Mouse (Mus musculus) kidney, adult 18-20 months (tissue): ENCODE data around the gene Wbp2.
"Not testable (repeated sequence)": the region's sequence is repeated elsewhere in the genome, so short reads cannot be mapped to it uniquely, and the experiment has no call there.

Experiments
- DNase-seq: peaks from one replicate; pipeline ENCODE4 v3.0.0; 2021

Wbp2 gene

GRCm38 (mm10) chr11:116109441-116110081 lies 22.8 kb upstream of the Wbp2 start:
- DNase-seq = peak; percentile 66

DNA sequence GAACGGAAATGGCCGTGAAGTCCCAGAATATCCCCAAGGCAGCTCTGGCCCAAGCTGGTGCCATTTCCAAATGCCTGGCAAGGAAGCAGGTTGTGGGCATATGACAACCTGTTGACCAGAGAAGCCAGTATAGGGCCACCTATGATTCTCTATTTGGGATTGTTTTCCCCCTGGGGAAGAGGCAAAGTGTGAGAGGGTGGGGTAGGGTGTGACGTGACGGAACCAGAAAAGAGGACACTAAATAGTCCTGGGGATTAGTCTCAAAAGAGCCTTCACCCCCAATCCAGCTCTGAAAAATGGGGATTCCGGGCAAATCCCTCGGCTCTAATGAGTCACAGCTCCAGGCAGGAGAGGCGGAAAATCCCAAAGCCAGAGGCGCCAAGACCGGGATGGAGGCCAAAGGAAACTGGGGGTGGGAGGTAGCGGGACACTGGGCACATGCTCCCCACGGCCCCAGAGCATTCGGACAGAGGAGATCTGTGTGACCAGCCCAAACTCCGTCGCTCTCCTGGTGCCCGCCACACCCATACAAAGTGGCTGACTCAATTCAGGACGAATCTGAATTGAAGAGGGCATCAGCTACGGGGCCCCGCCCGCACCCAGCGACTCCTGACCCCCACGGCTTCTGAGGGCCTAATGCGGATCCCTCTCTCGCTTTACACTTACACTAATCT lies 21.8 kb upstream of the Wbp2 start:
- peak; percentile 74 for DNase-seq

DNA sequence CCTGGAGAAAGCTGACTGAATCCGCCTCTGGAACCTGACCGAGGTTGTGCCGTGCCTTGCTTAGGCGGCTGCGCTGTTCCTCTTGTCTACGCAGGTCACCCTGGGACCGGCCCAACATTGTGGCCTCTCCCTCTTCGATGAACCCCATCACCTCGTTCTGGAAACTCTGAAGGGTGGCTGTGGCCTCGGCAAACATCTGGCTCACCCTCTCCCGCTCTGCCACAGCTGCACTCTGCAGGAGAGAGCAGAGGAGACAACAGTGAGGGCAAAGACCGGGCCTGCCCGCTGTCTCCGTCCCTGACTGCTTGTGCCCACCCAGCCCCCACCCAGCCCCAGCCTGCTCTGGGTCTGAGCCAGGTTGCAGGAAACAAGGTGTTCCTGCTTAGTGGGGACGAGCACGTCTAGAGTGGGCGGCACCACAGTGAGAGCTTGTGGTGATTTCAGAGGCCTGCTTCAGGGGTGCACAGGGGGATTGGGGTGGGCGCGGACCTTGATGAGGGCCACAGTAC lies 21.0 kb upstream of the Wbp2 start:
- peak; percentile 61 for DNase-seq

DNA sequence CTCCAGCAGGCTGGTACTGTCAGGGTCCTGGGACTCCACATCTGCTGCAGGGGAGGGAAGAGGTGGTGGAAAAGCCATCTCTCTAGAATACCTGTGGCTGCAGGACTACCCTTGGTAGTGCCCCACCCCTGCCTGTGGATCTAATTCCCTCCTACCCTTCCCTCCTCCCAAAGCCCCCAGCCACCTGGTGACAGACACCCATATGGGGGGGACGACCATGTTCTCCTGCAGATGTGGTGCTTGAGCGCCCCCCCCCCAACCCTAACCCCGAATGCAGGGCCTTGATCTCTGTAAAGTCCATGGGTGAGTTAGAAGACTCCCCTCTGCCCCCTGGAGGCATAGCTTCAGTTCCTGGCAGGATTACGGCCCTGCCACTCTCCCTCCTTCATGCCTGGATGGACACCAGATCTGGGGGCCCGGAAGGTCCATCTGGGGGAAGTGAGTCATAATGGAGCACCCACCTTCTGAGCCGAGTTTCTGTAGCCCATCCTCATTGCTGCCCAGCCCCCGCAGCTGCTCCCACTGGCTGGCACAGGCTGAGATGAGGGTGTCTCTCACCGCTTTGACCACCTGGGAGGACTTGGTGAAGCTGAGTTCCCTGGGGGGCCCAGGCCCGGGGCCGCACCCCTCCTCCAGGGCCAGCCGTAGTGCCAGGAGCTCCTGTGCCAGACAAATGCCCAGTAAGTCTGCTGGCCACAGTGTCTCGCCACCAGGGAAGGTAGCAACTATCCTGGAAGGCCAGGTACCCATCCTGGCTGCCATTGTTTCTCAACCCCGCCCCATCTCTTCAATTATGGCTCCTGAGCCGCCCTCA lies 20.4 kb upstream of the Wbp2 start:
- DNase-seq = peak; percentile 55

- no peak for DNase-seq
Observed at GRCm38 (mm10) chr11:116106154-116106962, 19.6 kb upstream of the Wbp2 start.

- no peak for DNase-seq
Observed at GRCm38 (mm10) chr11:116105065-116105464, 18.3 kb upstream of the Wbp2 start.

DNA sequence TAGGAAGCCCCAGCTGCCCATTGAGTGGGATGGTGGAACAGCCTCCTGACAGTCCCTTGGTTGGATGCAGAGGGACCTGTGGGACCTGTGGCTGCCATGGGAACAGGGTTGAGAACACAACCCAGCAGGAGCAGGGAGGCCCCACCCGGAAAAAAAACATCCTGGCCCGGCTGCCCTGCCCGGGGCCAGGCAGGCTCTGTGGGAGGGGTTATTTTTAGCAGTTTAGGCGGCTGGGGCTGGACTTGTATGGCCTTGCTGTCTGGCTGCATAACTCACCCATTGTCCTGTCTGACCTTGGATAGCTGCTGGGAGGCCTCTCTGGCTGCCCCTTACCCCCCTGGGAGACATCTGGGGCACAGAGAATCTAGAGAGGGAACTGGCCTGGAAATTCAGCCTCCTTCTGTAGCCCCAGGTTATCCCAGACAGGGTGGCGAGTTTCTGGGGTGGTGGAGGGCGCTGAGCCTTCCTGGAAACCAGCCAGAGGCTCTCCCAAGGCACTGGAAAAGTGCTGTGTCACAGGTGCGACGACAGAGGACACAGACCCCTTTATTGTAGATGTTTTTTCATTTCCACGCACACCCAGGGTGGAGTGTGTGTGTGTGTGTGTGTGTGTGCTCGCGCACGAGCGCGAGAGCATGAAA lies 17.3 kb upstream of the Wbp2 start:
- DNase-seq = peak; percentile 77

DNA sequence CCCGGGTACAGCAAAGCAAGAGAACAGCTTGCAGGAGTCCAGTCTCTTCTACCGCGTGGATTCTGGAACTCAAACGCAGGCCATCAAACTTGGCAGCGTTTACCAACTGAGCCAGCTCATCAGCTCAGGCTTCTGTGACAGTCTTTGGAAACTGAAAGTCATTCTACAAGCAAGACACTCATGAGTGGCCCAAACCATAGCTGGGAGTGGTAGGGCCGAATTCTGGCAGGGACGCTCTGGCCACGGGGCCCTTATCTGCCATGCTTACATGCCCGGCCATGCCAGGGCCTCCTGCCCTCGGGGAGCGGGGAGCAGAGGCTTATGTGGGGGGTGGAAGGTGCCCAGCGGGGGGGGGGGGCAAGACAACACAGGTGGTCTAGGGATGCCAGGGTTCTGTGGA lies 16.8 kb upstream of the Wbp2 start:
- peak; percentile 39 for DNase-seq

DNA sequence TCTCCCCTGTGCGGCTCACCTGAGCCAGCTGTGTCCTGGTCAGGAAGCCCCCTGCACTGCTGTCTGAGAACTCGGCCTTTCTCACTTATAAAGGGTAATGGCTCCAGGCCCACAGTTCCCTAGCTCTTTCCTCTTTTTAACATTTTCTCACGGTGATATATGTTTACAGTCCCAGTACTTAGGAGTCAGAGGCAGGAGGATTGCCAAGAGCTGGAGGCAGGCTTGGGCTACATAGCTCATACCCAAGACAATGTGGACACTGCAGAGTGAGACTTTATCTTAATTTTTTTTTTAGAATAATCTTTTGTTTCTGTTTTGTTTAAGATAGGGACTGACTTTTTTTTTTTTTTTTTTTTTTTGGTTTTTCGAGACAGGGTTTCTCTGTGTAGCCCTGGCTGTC lies 15.7 kb upstream of the Wbp2 start:
- DNase-seq = no peak

- peak; percentile 75 for DNase-seq
Observed at GRCm38 (mm10) chr11:116101931-116102381, 15.2 kb upstream of the Wbp2 start.

GRCm38 (mm10) chr11:116100839-116101238 lies 14.0 kb upstream of the Wbp2 start:
- peak; percentile 30 for DNase-seq

- peak; percentile 74 for DNase-seq
Observed at GRCm38 (mm10) chr11:116100385-116100784, 13.6 kb upstream of the Wbp2 start.

GRCm38 (mm10) chr11:116099462-116099861 lies 12.7 kb upstream of the Wbp2 start:
- no peak for DNase-seq

DNA sequence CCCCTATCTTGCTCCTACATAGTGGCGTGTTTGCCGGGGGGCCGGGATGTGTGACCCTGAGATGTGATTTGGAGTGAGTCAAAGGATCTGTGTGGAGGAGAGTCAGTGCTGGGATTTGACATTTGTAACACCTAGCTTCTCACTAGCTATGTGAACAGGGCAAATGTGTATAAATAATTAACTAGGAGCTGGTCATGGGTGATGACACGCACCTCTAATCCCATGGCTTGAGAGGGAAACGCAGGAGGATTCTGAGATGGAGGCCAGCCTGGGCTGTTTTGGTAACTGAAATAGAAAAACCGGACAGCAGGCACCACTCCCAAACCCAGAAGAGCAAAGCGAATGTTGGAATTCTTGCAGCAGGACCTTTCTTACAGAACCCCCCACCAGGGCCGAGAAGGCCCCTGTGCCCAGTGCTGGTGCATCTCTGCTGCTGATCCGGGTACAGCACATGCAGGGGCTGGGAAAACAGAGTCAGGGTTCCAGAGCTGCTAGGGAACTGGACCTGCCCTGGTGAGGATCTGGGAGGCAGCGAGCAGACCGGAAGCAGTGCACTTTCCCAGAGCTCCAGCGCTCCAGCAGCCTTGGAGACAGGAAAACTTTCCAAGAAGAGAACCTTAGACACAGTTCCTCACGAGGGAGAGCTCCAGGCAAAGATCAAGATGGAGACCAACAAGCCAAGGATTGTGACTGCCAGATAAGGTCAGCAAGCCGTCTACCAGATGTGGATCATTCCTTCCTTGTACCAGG lies 12.1 kb upstream of the Wbp2 start:
- peak; percentile 71 for DNase-seq

DNA sequence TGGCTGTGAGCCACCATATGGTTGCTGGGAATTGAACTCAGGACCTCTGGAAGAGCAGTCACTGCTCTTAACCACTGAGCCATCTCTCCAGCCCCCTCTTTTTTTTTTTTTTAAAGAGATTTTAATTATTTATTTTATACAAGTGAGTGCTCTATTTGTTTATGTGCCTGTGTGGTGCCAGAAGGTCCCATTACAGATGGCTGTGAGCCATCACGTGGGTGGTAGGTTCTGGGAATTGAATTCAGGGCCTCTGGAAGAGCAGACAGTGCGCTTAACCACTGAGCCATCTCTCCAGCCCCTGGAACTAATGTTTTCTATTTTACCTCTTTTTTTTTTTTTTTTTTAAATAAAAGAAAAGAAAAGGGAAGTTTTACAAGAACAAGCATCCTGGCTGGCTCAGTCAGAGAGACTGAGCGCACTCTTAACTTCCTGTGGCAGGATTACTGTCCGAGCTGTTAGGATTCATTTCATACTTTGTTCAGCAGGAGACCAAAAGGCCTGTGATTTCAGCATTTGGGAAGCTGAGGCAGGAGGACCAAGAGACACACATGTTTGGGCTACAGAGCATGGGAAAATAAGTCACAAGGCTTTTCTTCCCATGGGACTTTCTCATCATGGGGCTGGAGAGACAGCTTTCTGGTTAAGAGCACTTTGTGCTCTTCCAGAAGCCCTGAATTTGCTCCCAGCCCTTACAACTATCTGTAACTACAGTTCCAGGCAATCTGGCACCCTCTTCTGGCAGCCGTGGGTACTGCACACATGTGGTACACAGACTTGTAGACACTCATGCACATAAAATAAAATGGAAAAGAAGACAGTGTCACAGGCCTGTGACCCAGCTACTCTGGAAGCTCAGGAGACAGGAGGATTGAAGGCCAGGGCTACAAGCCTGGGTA lies 9.7 kb upstream of the Wbp2 start:
- peak; percentile 33 for DNase-seq

DNA sequence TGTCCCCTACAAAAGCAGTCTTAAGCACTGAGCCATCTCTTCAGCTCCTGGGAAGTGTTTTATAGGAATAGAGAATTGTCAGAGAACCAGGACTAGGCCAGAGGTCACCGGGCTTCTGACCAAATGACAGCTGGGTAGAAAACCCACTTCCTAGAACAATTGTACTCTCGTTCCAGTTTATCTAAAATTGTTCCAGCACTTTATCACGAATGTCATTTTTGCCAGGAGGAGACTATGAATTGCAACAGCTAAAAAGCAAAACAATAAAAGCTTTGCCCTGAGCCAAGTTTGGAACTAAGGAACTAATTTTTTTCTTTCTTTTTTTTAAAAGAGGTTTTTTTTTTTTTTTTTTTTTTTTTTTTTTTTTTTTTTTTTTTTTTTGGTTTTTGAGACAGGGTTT lies 8.8 kb upstream of the Wbp2 start:
- peak; percentile 69 for DNase-seq

GRCm38 (mm10) chr11:116093771-116094565 lies 7.2 kb upstream of the Wbp2 start:
- DNase-seq = peak; percentile 25

DNA sequence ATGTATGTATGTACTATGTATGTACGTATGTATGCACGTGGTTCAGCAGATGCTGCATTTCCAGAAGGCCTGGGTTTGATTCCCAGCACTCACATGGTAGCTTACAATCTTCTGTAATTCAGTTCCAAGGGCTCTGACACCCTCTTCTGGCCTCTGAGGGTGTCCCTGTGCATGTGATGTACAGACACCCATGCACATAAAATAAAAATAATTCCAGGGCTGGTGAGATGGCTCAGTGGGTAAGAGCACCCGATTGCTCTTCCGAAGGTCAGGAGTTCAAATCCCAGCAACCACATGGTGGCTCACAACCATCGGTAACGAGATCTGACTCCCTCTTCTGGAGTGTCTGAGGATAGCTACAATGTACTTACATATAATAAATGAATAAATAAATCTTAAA lies 6.2 kb upstream of the Wbp2 start:
- not testable (repeated sequence) for DNase-seq

DNA sequence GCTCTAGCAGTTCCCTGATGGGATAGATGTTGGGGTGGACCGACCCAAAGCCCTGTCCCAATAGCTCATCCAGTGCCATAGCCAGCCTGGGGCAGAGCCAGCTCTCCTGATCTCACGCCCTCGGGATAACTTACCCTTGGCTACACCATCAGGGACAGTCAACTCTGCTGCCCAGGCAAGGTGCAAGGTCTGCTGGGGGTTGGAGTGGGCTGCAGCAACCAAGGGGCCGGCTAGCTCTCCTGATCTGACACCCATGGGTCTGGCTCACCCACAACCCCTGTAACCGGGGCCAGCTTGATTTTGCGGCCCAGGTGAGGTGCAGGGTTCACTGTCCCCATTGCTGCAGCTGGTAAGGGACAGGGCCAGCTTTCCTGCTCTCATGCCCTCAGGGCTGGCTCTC lies 4.8 kb upstream of the Wbp2 start:
- DNase-seq = no peak
